Mouse (Mus musculus): ENCODE measurements around the gene Noct.

DNA sequence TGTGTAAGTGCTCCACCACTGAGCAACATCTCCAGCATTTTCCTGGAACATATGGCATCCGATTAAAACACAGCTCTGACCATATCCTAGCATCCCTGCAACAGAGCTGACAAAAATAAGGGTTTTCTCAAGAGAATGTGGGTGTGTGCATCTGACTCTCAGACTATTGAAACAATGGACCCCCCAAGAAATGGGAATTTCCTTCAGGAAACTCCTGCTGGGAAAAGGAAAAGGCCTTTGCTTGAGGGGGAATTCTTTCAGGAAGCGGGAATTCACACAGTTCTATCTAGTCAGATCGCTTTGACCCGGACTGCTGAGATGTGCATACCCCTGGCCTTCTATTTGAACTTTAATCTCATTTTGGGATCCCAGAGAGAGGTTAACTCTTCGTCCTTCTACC lies 691 bp upstream of the Noct start:
- TF ChIP-seq USF1 (IDR thresholded peaks at IDR 0.05; ENCODE audit: low read depth, low read length) (no peak), JUN (IDR thresholded peaks at IDR 0.05; ENCODE audit: insufficient read depth, low read depth, low read length) (no peak), TCF12 (IDR thresholded peaks at IDR 0.05; ENCODE audit: low read depth, low read length) (no peak), CTCF (conservative IDR thresholded peaks at IDR 0.05 in 1 of 2, IDR thresholded peaks at IDR 0.05 in 1 of 2; ENCODE audit: low read depth in 2 of 2, low read length in 2 of 2) (no peak), MAZ (IDR thresholded peaks at IDR 0.05; ENCODE audit: low read depth, low read length) (no peak), POLR2A (IDR thresholded peaks at IDR 0.05; ENCODE audit: low read depth, low read length) (no peak), SMC3 (IDR thresholded peaks at IDR 0.05; ENCODE audit: low read depth, low read length) (no peak), POLR2AphosphoS2 (IDR thresholded peaks at IDR 0.05; ENCODE audit: low read depth, low read length) (no peak), RCOR1 (conservative IDR thresholded peaks at IDR 0.05; ENCODE audit: low read depth, low read length) (no peak), USF2 (conservative IDR thresholded peaks at IDR 0.05; ENCODE audit: low read depth, low read length) (no peak), CHD1 (IDR thresholded peaks at IDR 0.05; ENCODE audit: low read depth, low read length) (no peak), MAX (IDR thresholded peaks at IDR 0.05; ENCODE audit: low read length) (no peak)

Measured in CH12.LX (cell line).